ENCODE assay signal across 19 mouse cellular contexts in genomic region chr10:107488654-107489315, GRCm38 (mm10). TPM values are rescaled to one million over a fixed set of nuclear protein-coding genes. Genes with fewer than 3 reads are reported as not detected.
A peak's percentile ranks its signal among the peaks of the same experiment; 100 is the strongest.
DNase-seq lines count a peak whose midpoint lies in the region; ATAC-seq lines count a peak whose summit lies in the region.
"Had no signal": no experiment of that assay in that cellular context is flagged by ENCODE, and none has a peak within 500 bp of the region (broad histone marks: within the 10 kb centered on the region; RNA-seq: fewer than 3 reads in every experiment).

No protein-coding gene starts in this region.

- H3K9ac ChIP-seq in limb, embryonic 11.5 days (ENCODE audit: low read length): no peak overlapping the region
- no peak overlapping the region for H3K9ac ChIP-seq in embryonic facial prominence, embryonic 14.5 days (ENCODE audit: low read depth, low read length)
- H3K9ac ChIP-seq: embryonic facial prominence, embryonic 15.5 days; hindbrain, embryonic 12.5 days; stomach, embryonic 15.5 days had no signal

- no peak for DNase-seq in heart, embryonic 10.5 days (ENCODE audit: low spot score)
- no peak for DNase-seq in heart, postnatal 10 days
- DNase-seq in limb, embryonic 11.5 days (ENCODE audit: low spot score): peak; percentile 34
- DNase-seq in limb, embryonic 10.5 days (ENCODE audit: low spot score): no peak
- peak; percentile 33 for DNase-seq in R1 (ENCODE audit: low read depth, low spot score)
- DNase-seq in embryonic facial prominence, embryonic 14.5 days (ENCODE audit: low spot score): no peak
- no peak for DNase-seq in thymus, postnatal 4 days
- no peak for DNase-seq in layer of hippocampus, adult 9-11 months
- DNase-seq: adrenal gland, postnatal 25 days; cerebellum, adult 11-12 months; kidney, adult 8-10 months; liver; lung, postnatal 10 days; right cerebral cortex, postnatal 4 days; thymus, postnatal 36 days had no signal

- H3K4me2 ChIP-seq in limb, embryonic 11.5 days (ENCODE audit: low read depth, severe bottlenecking): peak overlapping the region; percentile 15; the same call in 1 of the 2 replicates
- peak overlapping the region; percentile 21; the same call in 1 of the 2 replicates for H3K4me2 ChIP-seq in embryonic facial prominence, embryonic 14.5 days (ENCODE audit: low read depth, low read length)
- H3K4me2 ChIP-seq: embryonic facial prominence, embryonic 15.5 days; hindbrain, embryonic 12.5 days; stomach, embryonic 15.5 days had no signal

- 0 out of 2 replicates have a peak overlapping the region, but pooled peaks have one; percentile 8 for H3K4me3 ChIP-seq in heart, embryonic 10.5 days
- H3K4me3 ChIP-seq in limb, embryonic 11.5 days (ENCODE audit: low read depth, low read length): no peak overlapping the region
- no peak overlapping the region for H3K4me3 ChIP-seq in limb, embryonic 10.5 days
- no peak overlapping the region for H3K4me3 ChIP-seq in embryonic facial prominence, embryonic 14.5 days (ENCODE audit: low read depth, low read length)
- H3K4me3 ChIP-seq: embryonic facial prominence, embryonic 15.5 days; hindbrain, embryonic 12.5 days; stomach, embryonic 15.5 days had no signal

- no peaks in the 10 kb centered on the region for H3K36me3 ChIP-seq in heart, embryonic 10.5 days
- H3K36me3 ChIP-seq in limb, embryonic 11.5 days (ENCODE audit: control insufficient read depth, insufficient read depth, low read length): no peaks in the 10 kb centered on the region
- no peaks in the 10 kb centered on the region for H3K36me3 ChIP-seq in limb, embryonic 10.5 days
- no peaks in the 10 kb centered on the region for H3K36me3 ChIP-seq in embryonic facial prominence, embryonic 14.5 days (ENCODE audit: control insufficient read depth, insufficient read depth, low read length)
- H3K36me3 ChIP-seq: embryonic facial prominence, embryonic 15.5 days; hindbrain, embryonic 12.5 days; stomach, embryonic 15.5 days had no signal

- H3K4me1 ChIP-seq in heart, embryonic 10.5 days: peaks cover 5% of the 10 kb centered on the region
- H3K4me1 ChIP-seq in limb, embryonic 11.5 days (ENCODE audit: control insufficient read depth, insufficient read depth, low read length): 0 out of 2 replicates have a peak, but pooled peaks cover 4% of the 10 kb centered on the region
- peaks cover 44% of the 10 kb centered on the region for H3K4me1 ChIP-seq in limb, embryonic 10.5 days
- H3K4me1 ChIP-seq in embryonic facial prominence, embryonic 14.5 days (ENCODE audit: control insufficient read depth, insufficient read depth, low read length): peaks cover 7% of the 10 kb centered on the region; the same call in 1 of the 2 replicates

- H3K27ac ChIP-seq in heart, embryonic 10.5 days: no peak overlapping the region
- H3K27ac ChIP-seq in limb, embryonic 11.5 days (replicated peaks; ENCODE audit: low read depth, low read length): no peak overlapping the region
- no peak overlapping the region for H3K27ac ChIP-seq in limb, embryonic 10.5 days
- no peak overlapping the region for H3K27ac ChIP-seq in embryonic facial prominence, embryonic 14.5 days (replicated peaks; ENCODE audit: low read depth, low read length)
- H3K27ac ChIP-seq: embryonic facial prominence, embryonic 15.5 days; hindbrain, embryonic 12.5 days; stomach, embryonic 15.5 days had no signal

- H3K9me3 ChIP-seq in heart, embryonic 10.5 days: no peaks in the 10 kb centered on the region
- no peaks in the 10 kb centered on the region for H3K9me3 ChIP-seq in limb, embryonic 11.5 days (ENCODE audit: control insufficient read depth, low read length)
- no peaks in the 10 kb centered on the region for H3K9me3 ChIP-seq in limb, embryonic 10.5 days (replicated peaks)
- no peaks in the 10 kb centered on the region for H3K9me3 ChIP-seq in embryonic facial prominence, embryonic 14.5 days (ENCODE audit: control insufficient read depth, low read length)
- H3K9me3 ChIP-seq: embryonic facial prominence, embryonic 15.5 days; hindbrain, embryonic 12.5 days; stomach, embryonic 15.5 days had no signal

- 27% methylated on average over 12 of the region's 12 CpGs for WGBS in heart, embryonic 10.5 days
- 25% methylated on average over 12 of the region's 12 CpGs for WGBS in limb, embryonic 11.5 days
- WGBS in limb, embryonic 10.5 days: 24% methylated on average over 12 of the region's 12 CpGs
- WGBS in embryonic facial prominence, embryonic 14.5 days: 20% methylated on average over 12 of the region's 12 CpGs

- intact Hi-C loops in heart, postnatal 10 days (cut with DNase I): no loop called here

- no peak for ATAC-seq in limb, embryonic 11.5 days (ENCODE audit: insufficient number of reproducible peaks, low FRiP score, low TSS enrichment, low read depth)
- peak; percentile 13; the same call in 1 of the 2 replicates for ATAC-seq in embryonic facial prominence, embryonic 14.5 days (ENCODE audit: low read depth)

- H3K27me3 ChIP-seq in heart, embryonic 10.5 days (ENCODE audit: insufficient read depth, poor library complexity, severe bottlenecking): 0 out of 2 replicates have a peak, but pooled peaks cover 3% of the 10 kb centered on the region
- H3K27me3 ChIP-seq in limb, embryonic 11.5 days (ENCODE audit: control insufficient read depth, insufficient read depth, low read length): 0 out of 2 replicates have a peak, but pooled peaks cover 2% of the 10 kb centered on the region
- peaks cover 11% of the 10 kb centered on the region for H3K27me3 ChIP-seq in limb, embryonic 10.5 days (ENCODE audit: low read depth, poor library complexity, severe bottlenecking)
- peaks cover 7% of the 10 kb centered on the region; the same call in 1 of the 2 replicates for H3K27me3 ChIP-seq in embryonic facial prominence, embryonic 14.5 days (replicated peaks; ENCODE audit: control insufficient read depth, insufficient read depth, low read length)
- H3K27me3 ChIP-seq: stomach, embryonic 15.5 days had no signal

RNA-seq across cellular contexts. Expression of gene Myf5, which starts 2.9 kb away (rescaled TPM):
- 1.3 and 2.8 TPM in 2 replicates for polyA plus RNA-seq in heart, embryonic 10.5 days (2016; fragmentation: Nextera tagmentation; extraction: Ambion mirVana)
- not detected for total RNA-seq in heart, postnatal 10 days (2021)
- 19.1 and 20.3 TPM in 2 replicates for polyA plus RNA-seq in limb, embryonic 11.5 days (2014; fragmentation: Nextera tagmentation; extraction: Ambion mirVana)
- 8.4 and 15.1 TPM in 2 replicates for polyA plus RNA-seq in limb, embryonic 10.5 days (2016; fragmentation: Nextera tagmentation; extraction: Ambion mirVana)
- polyA plus RNA-seq in embryonic facial prominence, embryonic 14.5 days (2014; fragmentation: Nextera tagmentation; extraction: Ambion mirVana): 22.1 and 22.5 TPM in 2 replicates
- total RNA-seq: adrenal gland, postnatal 25 days; layer of hippocampus, postnatal 14 days had no signal

RNA-seq across cellular contexts. Expression of gene Myf6, which starts 5.8 kb away (rescaled TPM):
- 0.30 TPM in 1 of 2 replicates, not detected in the other for polyA plus RNA-seq in heart, embryonic 10.5 days (2016; fragmentation: Nextera tagmentation; extraction: Ambion mirVana)
- total RNA-seq in heart, postnatal 10 days (2021): not detected
- polyA plus RNA-seq in limb, embryonic 11.5 days (2014; fragmentation: Nextera tagmentation; extraction: Ambion mirVana): 0.23 and 0.44 TPM in 2 replicates
- 0.19 TPM in 1 of 2 replicates, not detected in the other for polyA plus RNA-seq in limb, embryonic 10.5 days (2016; fragmentation: Nextera tagmentation; extraction: Ambion mirVana)
- polyA plus RNA-seq in embryonic facial prominence, embryonic 14.5 days (2014; fragmentation: Nextera tagmentation; extraction: Ambion mirVana): 20.2 and 28.9 TPM in 2 replicates
- total RNA-seq: adrenal gland, postnatal 25 days; layer of hippocampus, postnatal 14 days had no signal
- polyA plus RNA-seq: hindbrain, embryonic 12.5 days; stomach, embryonic 15.5 days had no signal

Comparison
In these comparisons a context has a peak if more than half of its experiments do, and no peak if none do; other contexts are left out.
1. DNase-seq: peak in limb, embryonic 11.5 days (single experiment) and R1 (single experiment); none in heart, embryonic 10.5 days (single experiment), heart, postnatal 10 days (0 of 2), limb, embryonic 10.5 days (single experiment), embryonic facial prominence, embryonic 14.5 days (single experiment), thymus, postnatal 4 days (single experiment) and layer of hippocampus, adult 9-11 months (single experiment).
2. RNA of gene Myf6, which starts 5.8 kb away (polyA plus RNA-seq): 20.2 to 28.9 TPM in embryonic facial prominence, embryonic 14.5 days; 0.30 TPM in heart, embryonic 10.5 days, 0.23 to 0.44 TPM in limb, embryonic 11.5 days and 0.19 TPM in limb, embryonic 10.5 days; every median in the first group is over 10 times any median in the second.